ENCODE assay signal across 18 mouse cellular contexts in genomic region chr3:146764871-146765529, GRCm38 (mm10). TPM values are rescaled to one million over a fixed set of nuclear protein-coding genes. Genes with fewer than 3 reads are reported as not detected.
A peak's percentile ranks its signal among the peaks of the same experiment; 100 is the strongest.
DNase-seq lines count a peak whose midpoint lies in the region; ATAC-seq and TF ChIP-seq lines count a peak whose summit lies in the region.
"Had no signal": no experiment of that assay in that cellular context is flagged by ENCODE, and none has a peak within 500 bp of the region (broad histone marks: within the 10 kb centered on the region; RNA-seq: fewer than 3 reads in every experiment).

No protein-coding gene starts in this region.

- H3K9me3 ChIP-seq in liver, embryonic 13.5 days (replicated peaks), result no peaks in the 10 kb centered on the region
- no peaks in the 10 kb centered on the region for H3K9me3 ChIP-seq in hindbrain, embryonic 11.5 days (ENCODE audit: control insufficient read depth, low read length)
- H3K9me3 ChIP-seq: forebrain, embryonic 15.5 days; heart, embryonic 13.5 days; limb, embryonic 12.5 days; lung, embryonic 15.5 days; neural tube, embryonic 12.5 days had no signal

- no peak for DNase-seq in layer of hippocampus, adult 2 months (ENCODE audit: low spot score in 2 of 2)
- DNase-seq in layer of hippocampus, postnatal 14 days (ENCODE audit: low spot score in 2 of 2), result no peak
- peak; percentile 53 for DNase-seq in liver, embryonic 13.5 days
- no peak for DNase-seq in hindbrain, embryonic 11.5 days (ENCODE audit: low spot score)
- no peak for DNase-seq in lung, postnatal 25 days (ENCODE audit: low spot score)
- no peak for DNase-seq in adrenal gland, adult (ENCODE audit: inconsistent age in 2 of 2, low spot score in 1 of 2)
- DNase-seq: adrenal gland, postnatal 36 days; cerebellum, adult 9-11 months; heart, postnatal 4 days; right cerebral cortex, postnatal 25 days had no signal

- no peak for TF ChIP-seq CTCF in layer of hippocampus, adult 2 months (conservative IDR thresholded peaks at IDR 0.05)

- 0 out of 2 replicates have a peak, but pooled peaks cover 4% of the 10 kb centered on the region for H3K36me3 ChIP-seq in liver, embryonic 13.5 days
- no peaks in the 10 kb centered on the region for H3K36me3 ChIP-seq in hindbrain, embryonic 11.5 days (ENCODE audit: control insufficient read depth, insufficient read depth, low read length)
- H3K36me3 ChIP-seq: forebrain, embryonic 15.5 days; heart, embryonic 13.5 days; lung, embryonic 15.5 days had no signal

- H3K4me2 ChIP-seq in liver, embryonic 13.5 days, result peak overlapping the region; percentile 19
- no peak overlapping the region for H3K4me2 ChIP-seq in hindbrain, embryonic 11.5 days (replicated peaks; ENCODE audit: low read depth, low read length)
- H3K4me2 ChIP-seq: forebrain, embryonic 15.5 days; heart, embryonic 13.5 days; limb, embryonic 12.5 days; lung, embryonic 15.5 days; neural tube, embryonic 12.5 days had no signal

- H3K27ac ChIP-seq in layer of hippocampus, adult 2 months, result peak overlapping the region; percentile 94; the same call in 1 of the 2 replicates
- peak overlapping the region; percentile 82 for H3K27ac ChIP-seq in liver, embryonic 13.5 days
- no peak overlapping the region for H3K27ac ChIP-seq in hindbrain, embryonic 11.5 days (ENCODE audit: low read depth, low read length)
- H3K27ac ChIP-seq: forebrain, embryonic 15.5 days; heart, embryonic 13.5 days; limb, embryonic 12.5 days; lung, embryonic 15.5 days; neural tube, embryonic 12.5 days had no signal

- no peaks in the 10 kb centered on the region for H3K27me3 ChIP-seq in liver, embryonic 13.5 days
- H3K27me3 ChIP-seq in hindbrain, embryonic 11.5 days (ENCODE audit: control insufficient read depth, insufficient read depth, low read length), result no peaks in the 10 kb centered on the region
- H3K27me3 ChIP-seq: forebrain, embryonic 15.5 days; heart, embryonic 13.5 days; limb, embryonic 12.5 days; lung, embryonic 15.5 days; neural tube, embryonic 12.5 days; Patski had no signal

- 33% methylated on average over 3 of the region's 3 CpGs for WGBS in liver, embryonic 13.5 days (ENCODE audit: insufficient replicate concordance)
- WGBS in hindbrain, embryonic 11.5 days, result 99% methylated on average over 3 of the region's 3 CpGs

- H3K4me3 ChIP-seq in layer of hippocampus, adult 2 months, result no peak overlapping the region
- H3K4me3 ChIP-seq in liver, embryonic 13.5 days (replicated peaks), result no peak overlapping the region
- no peak overlapping the region for H3K4me3 ChIP-seq in hindbrain, embryonic 11.5 days (ENCODE audit: low read depth, low read length)
- H3K4me3 ChIP-seq: forebrain, embryonic 15.5 days; heart, embryonic 13.5 days; limb, embryonic 12.5 days; lung, embryonic 15.5 days; neural tube, embryonic 12.5 days had no signal

- peak overlapping the region; percentile 15; the same call in 1 of the 2 replicates for H3K9ac ChIP-seq in liver, embryonic 13.5 days
- H3K9ac ChIP-seq in hindbrain, embryonic 11.5 days (ENCODE audit: low read depth, low read length), result no peak overlapping the region
- H3K9ac ChIP-seq: forebrain, embryonic 15.5 days; heart, embryonic 13.5 days; limb, embryonic 12.5 days; lung, embryonic 15.5 days; neural tube, embryonic 12.5 days had no signal

- ATAC-seq in common myeloid progenitor, adult 5-6 weeks (replicated peaks; ENCODE audit: low read depth, poor library complexity, severe bottlenecking), result peak; percentile 94
- peak; percentile 90 for ATAC-seq in liver, embryonic 13.5 days (ENCODE audit: low read depth)
- ATAC-seq in megakaryocyte-erythroid progenitor cell, adult 5-6 weeks (replicated peaks; ENCODE audit: low FRiP score, low TSS enrichment, poor library complexity, severe bottlenecking), result peak; percentile 93
- ATAC-seq in hindbrain, embryonic 11.5 days (ENCODE audit: low FRiP score), result no peak
- ATAC-seq: forebrain, embryonic 15.5 days; Patski had no signal

- H3K4me1 ChIP-seq in liver, embryonic 13.5 days (replicated peaks), result peaks cover 60% of the 10 kb centered on the region
- no peaks in the 10 kb centered on the region; the same call in 1 of the 2 replicates for H3K4me1 ChIP-seq in hindbrain, embryonic 11.5 days (replicated peaks; ENCODE audit: control insufficient read depth, insufficient read depth, low read length)

RNA-seq across cellular contexts. Expression of gene Prkacb, which starts 47.8 kb away (rescaled TPM):
- total RNA-seq in layer of hippocampus, adult 2 months (2021), result 100 to 1,000 TPM; 244 to 252 TPM
- 100 to 1,000 TPM; 214 to 231 TPM for total RNA-seq in layer of hippocampus, postnatal 14 days (2021)
- total RNA-seq in common myeloid progenitor, adult 5-6 weeks (2017), result 101 and 102 TPM in 2 replicates
- polyA plus RNA-seq in liver, embryonic 13.5 days (2015; fragmentation: Nextera tagmentation; extraction: Ambion mirVana), result 13.8 and 16.8 TPM in 2 replicates
- 33.4 and 35.9 TPM in 2 replicates for total RNA-seq in megakaryocyte-erythroid progenitor cell, adult 5-6 weeks (2014; fragmentation: Nextera tagmentation)
- total RNA-seq in megakaryocyte-erythroid progenitor cell, adult 5-6 weeks (2017), result 39.0 and 68.3 TPM in 2 replicates
- 64.8 and 70.8 TPM in 2 replicates for polyA plus RNA-seq in hindbrain, embryonic 11.5 days (2014; fragmentation: Nextera tagmentation; extraction: Ambion mirVana)
